Mouse (Mus musculus): ENCODE results near the gene Lig1.

DNA sequence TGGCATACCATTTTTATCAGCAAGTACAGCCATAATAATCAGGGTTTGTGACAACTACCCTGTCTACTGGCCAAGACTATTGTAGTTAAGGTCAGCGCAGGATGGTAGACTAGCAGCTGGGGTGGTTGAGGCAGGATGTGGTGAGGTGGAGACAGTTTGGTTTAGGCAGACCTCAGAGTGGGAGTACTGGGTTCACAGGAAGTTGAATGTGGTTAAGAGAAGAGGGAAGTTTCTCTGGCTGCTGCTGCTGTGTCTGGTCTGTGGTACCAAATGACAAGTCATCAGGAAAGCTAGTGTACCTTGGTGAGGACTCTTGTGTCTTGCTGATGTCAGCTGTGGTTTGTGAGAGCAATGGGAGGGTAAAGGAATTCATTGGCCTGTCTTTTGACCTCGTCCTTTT, 25.7 kb downstream of the Lig1 start:
- TF ChIP-seq CTCF (IDR thresholded peaks at IDR 0.05; ENCODE audit: low read depth, low read length) = no peak
- no peak for TF ChIP-seq GATA2 (IDR thresholded peaks at IDR 0.05; ENCODE audit: borderline replicate concordance, low read depth, low read length)

Data from G1E (cell line).